Mouse (Mus musculus) small intestine, adult 2 months (tissue): ENCODE measurements around the gene Hist1h3a. TPM values are rescaled to one million over a fixed set of nuclear protein-coding genes. Genes with fewer than 3 reads are reported as not detected.
"Not testable (repeated sequence)": the region's sequence is repeated elsewhere in the genome, so short reads cannot be mapped to it uniquely, and the experiment has no call there.

Experiments used
- H3K27ac ChIP-seq: fragments of 200-500 bp; 2 replicates; pipeline ENCODE4 v1.5.1; 2012; ENCODE audit warnings: low read depth, low read length, control low read depth, inconsistent platforms; ENCODE audit not compliant: insufficient read depth
- H3K27me3 ChIP-seq: fragments of 200-500 bp; 2 replicates; pipeline ENCODE4 v1.6.1; 2012; ENCODE audit warnings: mild to moderate bottlenecking, moderate library complexity, low read length, inconsistent platforms; ENCODE audit not compliant: control insufficient read depth, insufficient read depth
- H3K36me3 ChIP-seq: fragments of 200-500 bp; 2 replicates; pipeline ENCODE4 v1.6.1; 2012; ENCODE audit warnings: mild to moderate bottlenecking, low read length, control low read depth, inconsistent platforms; ENCODE audit not compliant: control insufficient read depth, insufficient read depth
- H3K4me1 ChIP-seq: fragments of 200-500 bp; 2 replicates; pipeline ENCODE4 v1.6.1; 2012; ENCODE audit warnings: low read length, inconsistent platforms, mixed read lengths; ENCODE audit not compliant: control insufficient read depth, insufficient read depth, insufficient read length
- H3K4me3 ChIP-seq: fragments of 200-500 bp; 2 replicates; pipeline ENCODE4 v1.5.1; 2012; ENCODE audit warnings: low read depth, mild to moderate bottlenecking, control low read depth, inconsistent platforms, low read length, moderate library complexity
- CTCF ChIP-seq: fragments of 200-500 bp; IDR thresholded peaks from 2 replicates; pipeline ENCODE4 v1.5.1; 2012; ENCODE audit warnings: low read depth, mild to moderate bottlenecking, control low read depth, inconsistent platforms, low read length, moderate library complexity, mixed read lengths; ENCODE audit not compliant: insufficient replicate concordance, insufficient read length; ENCODE audit errors: extremely low read depth
- POLR2A ChIP-seq: fragments of 200-500 bp; IDR thresholded peaks from 2 replicates; pipeline ENCODE4 v1.6.1; 2012; ENCODE audit warnings: low read depth, mild to moderate bottlenecking, control low read depth, inconsistent platforms, low read length, moderate library complexity
- WGBS: fragments of 180-500 bp; shearing (Covaris S2); methylation state at CpG from one replicate; pipeline ENCODE4 v1.1.7; 2018; 5-methylcytosine and 5-hydroxymethylcytosine counted together
- polyA plus RNA-seq: library from polyadenylated mRNA; depleted of rRNA; stranded (reverse); fragments of >200 nt; gene quantifications from 2 replicates; pipeline ENCODE4 v1.2.3, GENCODE M21; 2012

Gene Hist1h3a
- polyA plus RNA-seq, 1 experiment, result 32.6 TPM

DNA sequence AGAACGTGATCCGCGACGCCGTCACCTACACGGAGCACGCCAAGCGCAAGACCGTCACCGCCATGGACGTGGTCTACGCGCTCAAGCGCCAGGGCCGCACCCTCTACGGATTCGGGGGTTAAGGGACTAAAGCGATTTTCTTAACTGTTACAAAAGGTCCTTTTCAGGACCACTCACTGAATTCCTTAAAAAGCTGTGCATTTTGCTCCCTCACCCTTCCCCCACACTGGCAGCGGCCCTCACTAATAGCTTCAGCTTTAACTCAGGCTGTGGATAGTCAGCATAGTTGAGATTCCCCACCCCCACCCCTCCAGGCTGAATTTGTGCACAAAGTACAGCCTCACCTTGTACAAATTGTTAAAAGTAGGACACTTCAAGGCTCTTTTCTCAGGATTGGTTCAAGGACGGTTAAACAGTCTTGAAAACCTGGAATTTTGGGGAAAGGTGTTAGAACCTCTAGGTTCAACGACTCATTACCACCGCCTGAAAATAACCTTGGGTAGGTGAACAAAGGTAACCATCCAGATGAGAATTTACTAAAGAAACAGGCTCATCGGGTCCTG lies 4.9 kb downstream of the Hist1h3a start:
- H3K27me3 ChIP-seq, result no peaks in the 10 kb centered on the region
- H3K36me3 ChIP-seq, result no peaks in the 10 kb centered on the region
- peak overlapping the region; percentile 82 for H3K27ac ChIP-seq
- peak overlapping the region; percentile 64 for H3K4me3 ChIP-seq
- TF ChIP-seq POLR2A, result no peak
- TF ChIP-seq CTCF, result no peak
- under 1% methylated on average over 23 of the region's 23 CpGs for WGBS
- peaks cover 9% of the 10 kb centered on the region; the same call in 1 of the 2 replicates for H3K4me1 ChIP-seq

DNA sequence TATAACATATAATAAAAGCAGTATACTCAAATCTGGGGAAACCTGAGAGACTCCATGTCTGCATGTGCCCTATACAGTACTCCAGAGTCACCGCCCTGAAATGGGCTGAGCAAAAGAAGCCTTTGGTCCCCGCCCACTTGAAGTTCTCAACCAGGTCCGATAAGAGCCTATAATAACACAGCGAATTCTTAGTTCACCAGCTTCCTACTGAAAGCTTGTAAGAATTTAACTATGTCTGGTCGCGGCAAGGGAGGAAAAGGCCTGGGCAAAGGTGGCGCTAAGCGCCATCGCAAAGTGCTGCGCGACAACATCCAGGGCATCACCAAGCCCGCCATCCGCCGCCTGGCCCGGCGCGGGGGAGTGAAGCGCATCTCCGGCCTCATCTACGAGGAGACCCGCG lies 5.4 kb downstream of the Hist1h3a start, which contains the start of gene Hist1h4b:
Gene Hist1h4b (plus strand): TSS at position 224 of the 400 bp plus-strand sequence.
- H3K4me1 ChIP-seq, result peaks cover 9% of the 10 kb centered on the region; the same call in 1 of the 2 replicates
- H3K27me3 ChIP-seq, result no peaks in the 10 kb centered on the region
- no peaks in the 10 kb centered on the region for H3K36me3 ChIP-seq
- H3K4me3 ChIP-seq, result peak within 1 kb of the TSS; percentile 64
- H3K27ac ChIP-seq, result peak within 1 kb of the TSS; percentile 82
- under 1% methylated on average over 22 of the region's 22 CpGs for WGBS
- TF ChIP-seq POLR2A (peak; percentile 86), CTCF (no peak)

DNA sequence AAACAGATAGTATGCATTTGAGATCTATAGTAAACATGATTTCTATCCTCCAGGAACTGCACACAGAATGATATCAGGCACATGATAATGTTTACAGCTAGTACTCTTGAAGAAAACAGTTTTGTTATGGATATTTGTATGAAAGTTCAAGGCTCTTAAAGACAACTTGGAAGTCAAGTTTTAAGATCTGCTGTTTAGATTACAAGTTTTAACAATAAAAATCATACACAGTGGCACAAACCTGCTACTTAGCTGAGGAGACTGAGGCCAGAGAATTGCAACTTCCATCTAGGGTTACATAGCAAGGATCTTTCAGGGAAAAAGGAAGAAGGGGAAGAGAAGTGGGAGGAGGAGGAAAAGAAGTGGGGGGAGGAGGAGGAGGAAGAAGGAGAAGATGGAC lies 7.2 kb downstream of the Hist1h3a start:
- peaks cover 7% of the 10 kb centered on the region; the same call in 1 of the 2 replicates for H3K4me1 ChIP-seq
- H3K4me3 ChIP-seq, result no peak overlapping the region
- no peak for TF ChIP-seq CTCF
- TF ChIP-seq POLR2A, result no peak
- H3K27ac ChIP-seq, result no peak overlapping the region
- no peaks in the 10 kb centered on the region for H3K27me3 ChIP-seq
- no peaks in the 10 kb centered on the region for H3K36me3 ChIP-seq

DNA sequence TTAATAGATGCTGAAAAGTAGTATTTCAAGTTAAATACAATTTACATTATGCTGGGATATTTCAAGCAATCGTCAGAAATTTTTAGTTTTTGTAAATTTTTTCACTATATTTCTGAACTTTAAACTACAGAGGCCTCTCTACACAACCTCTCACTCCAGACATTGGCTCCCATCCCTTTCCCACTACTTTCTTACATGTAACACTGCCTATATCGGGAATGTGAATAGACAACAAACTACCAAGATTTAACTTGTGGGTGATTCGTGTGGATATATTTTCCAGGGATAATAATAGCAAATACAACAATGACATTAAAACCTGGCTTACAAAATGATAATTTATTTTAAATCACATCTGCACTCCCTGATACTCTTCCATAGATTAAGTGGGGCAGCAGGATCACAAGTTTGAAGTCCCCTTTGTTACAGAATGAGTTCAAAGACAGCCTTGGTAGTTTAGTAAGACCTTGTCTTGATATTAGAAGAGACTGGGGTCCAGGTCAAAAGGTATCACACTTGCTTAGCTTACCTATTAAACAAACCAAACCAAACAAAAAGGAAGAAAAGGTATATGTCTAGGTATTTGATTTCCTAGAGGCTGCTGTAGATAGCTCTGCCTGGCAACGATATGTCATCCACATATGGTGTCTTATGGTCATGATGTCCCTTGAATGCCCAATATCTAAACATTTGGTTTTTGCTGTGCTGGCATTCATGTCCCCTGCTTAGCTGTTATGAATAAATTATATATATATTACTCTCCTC lies 8.7 kb downstream of the Hist1h3a start:
- no peaks in the 10 kb centered on the region for H3K27me3 ChIP-seq
- H3K4me1 ChIP-seq, result peaks cover 5% of the 10 kb centered on the region; the same call in 1 of the 2 replicates
- 57% methylated on average over 4 of the region's 4 CpGs for WGBS
- no peak for TF ChIP-seq CTCF
- no peak for TF ChIP-seq POLR2A
- no peak overlapping the region for H3K4me3 ChIP-seq
- H3K27ac ChIP-seq, result no peak overlapping the region
- no peaks in the 10 kb centered on the region for H3K36me3 ChIP-seq

DNA sequence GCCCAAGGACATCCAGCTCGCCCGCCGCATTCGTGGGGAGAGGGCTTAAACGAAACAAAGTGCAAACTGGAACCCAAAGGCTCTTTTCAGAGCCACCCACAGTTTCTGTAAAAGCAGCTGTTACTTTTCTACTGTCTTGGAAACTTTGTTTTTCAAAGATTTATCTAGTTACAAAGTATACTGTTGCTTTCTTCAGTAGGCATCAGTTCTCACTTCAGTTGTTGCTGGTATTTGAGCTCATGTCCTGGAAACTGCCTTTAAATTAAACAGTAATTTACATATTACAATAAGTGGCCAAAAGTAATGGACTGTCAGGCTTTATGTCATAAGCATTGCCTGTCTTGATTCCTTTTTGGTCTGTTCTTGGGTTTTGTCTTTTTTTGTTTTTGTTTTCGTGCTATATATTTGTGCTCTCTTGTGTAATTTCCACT lies 9.4 kb downstream of the Hist1h3a start:
- Histone ChIP-seq H3K4me1 (peaks cover 5% of the 10 kb centered on the region; the same call in 1 of the 2 replicates), H3K27me3 (no peaks in the 10 kb centered on the region), H3K27ac (no peak overlapping the region), H3K4me3 (peak overlapping the region; percentile 39), H3K36me3 (no peaks in the 10 kb centered on the region)
- no peak for TF ChIP-seq CTCF
- TF ChIP-seq POLR2A, result no peak
- 12% methylated on average over 6 of the region's 6 CpGs for WGBS

DNA sequence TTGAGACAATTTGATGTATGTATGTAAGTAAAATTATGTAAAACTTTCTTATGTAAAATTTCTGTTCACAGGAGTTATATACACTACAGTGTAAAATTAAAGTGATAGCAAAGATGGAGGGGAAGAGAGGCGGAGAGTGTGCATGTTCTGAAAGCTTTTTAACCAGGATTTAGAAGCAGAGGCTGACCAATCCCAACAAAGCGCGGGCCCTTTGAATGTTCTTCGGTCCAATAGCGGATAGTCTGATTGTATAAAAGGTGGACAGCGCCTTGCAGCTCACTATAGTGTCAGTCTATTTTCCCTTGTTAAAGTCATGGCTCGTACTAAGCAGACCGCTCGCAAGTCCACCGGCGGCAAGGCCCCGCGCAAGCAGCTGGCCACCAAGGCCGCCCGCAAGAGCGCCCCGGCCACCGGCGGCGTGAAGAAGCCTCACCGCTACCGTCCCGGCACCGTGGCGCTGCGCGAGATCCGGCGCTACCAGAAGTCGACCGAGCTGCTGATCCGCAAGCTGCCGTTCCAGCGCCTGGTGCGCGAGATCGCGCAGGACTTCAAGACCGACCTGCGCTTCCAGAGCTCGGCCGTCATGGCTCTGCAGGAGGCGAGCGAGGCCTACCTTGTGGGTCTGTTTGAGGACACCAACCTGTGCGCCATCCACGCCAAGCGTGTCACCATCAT lies 10.0 kb downstream of the Hist1h3a start, which contains the start of gene Hist1h3b:
Gene Hist1h3b (plus strand): TSS at position 201 of the 675 bp plus-strand sequence.
- H3K27ac ChIP-seq, result peak within 1 kb of the TSS; percentile 97
- WGBS, result under 1% methylated on average over 20 of the region's 47 CpGs
- not testable (repeated sequence) for H3K4me1 ChIP-seq, H3K27me3 ChIP-seq, H3K36me3 ChIP-seq
- H3K4me3 ChIP-seq, result peak within 1 kb of the TSS; percentile 61

DNA sequence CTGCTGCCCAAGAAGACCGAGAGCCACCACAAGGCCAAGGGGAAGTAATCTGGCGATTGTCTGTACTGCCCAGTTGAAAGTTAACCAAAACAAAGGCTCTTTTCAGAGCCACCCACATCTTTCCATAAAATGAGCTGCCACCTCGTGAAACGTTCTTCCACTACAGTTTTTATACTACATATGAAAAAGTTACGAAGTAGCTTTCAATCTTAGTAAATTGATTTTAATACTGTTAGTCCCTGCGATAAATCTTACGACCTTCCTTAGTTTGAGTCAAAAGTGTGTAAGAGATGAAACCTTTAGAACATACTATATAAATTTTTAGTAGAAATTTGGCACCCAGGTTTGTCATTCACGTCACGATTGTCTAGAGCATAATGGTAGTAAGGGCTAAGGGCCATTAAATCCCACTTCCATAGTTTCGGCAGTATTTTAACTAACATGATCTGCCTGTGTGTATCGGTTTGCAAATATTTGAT lies 10.7 kb downstream of the Hist1h3a start:
- WGBS, result 2% methylated on average over 11 of the region's 11 CpGs
- no peaks in the 10 kb centered on the region for H3K27me3 ChIP-seq
- H3K4me3 ChIP-seq, result peak overlapping the region; percentile 61

More for the DNA sequence above, 10.7 kb downstream of the Hist1h3a start:
- Histone ChIP-seq H3K36me3 (no peaks in the 10 kb centered on the region), H3K27ac (peak overlapping the region; percentile 97), H3K4me1 (peaks cover 3% of the 10 kb centered on the region; the same call in 1 of the 2 replicates)
- TF ChIP-seq CTCF, result no peak
- no peak for TF ChIP-seq POLR2A
